ENCODE assay signal across 24 mouse cellular contexts in the genomic region with DNA sequence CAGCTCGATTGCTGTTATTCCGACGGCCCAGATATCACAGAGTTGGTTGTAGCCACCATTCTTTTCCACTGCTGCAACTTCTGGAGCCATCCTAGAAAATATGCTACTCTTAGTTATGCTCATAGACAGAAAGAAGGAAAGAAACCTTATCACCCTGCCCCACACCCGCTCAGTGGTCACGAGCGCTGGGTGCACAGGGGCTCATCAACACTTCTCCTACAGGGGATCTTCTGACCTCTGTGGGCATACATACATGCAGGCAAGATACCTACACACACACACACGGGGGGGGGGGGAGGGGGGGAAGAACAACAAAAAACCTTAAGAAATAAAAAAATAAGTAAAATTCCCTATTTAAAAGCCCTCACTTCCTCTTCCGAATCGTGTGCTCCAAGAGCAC. TPM values are rescaled to one million over a fixed set of nuclear protein-coding genes. Genes with fewer than 3 reads are reported as not detected.
DNase-seq lines count a peak whose midpoint lies in the region; ATAC-seq and TF ChIP-seq lines count a peak whose summit lies in the region.
"Had no signal": no experiment of that assay in that cellular context is flagged by ENCODE, and none has a peak within 500 bp of the region (broad histone marks: within the 10 kb centered on the region; RNA-seq: fewer than 3 reads in every experiment).

No protein-coding gene starts in this region.

- no peak overlapping the region for H3K4me2 ChIP-seq in liver, embryonic 11.5 days
- no peak overlapping the region for H3K4me2 ChIP-seq in liver, embryonic 16.5 days (ENCODE audit: low read depth, low read length)
- H3K4me2 ChIP-seq: embryonic facial prominence, embryonic 12.5 days; forebrain, embryonic 13.5 days; forebrain, embryonic 15.5 days had no signal

- H3K9me3 ChIP-seq in liver, embryonic 11.5 days (ENCODE audit: control insufficient read depth, low read length), result no peaks in the 10 kb centered on the region
- H3K9me3 ChIP-seq in liver, embryonic 16.5 days (replicated peaks; ENCODE audit: control insufficient read depth, low read length), result no peaks in the 10 kb centered on the region
- H3K9me3 ChIP-seq: embryonic facial prominence, embryonic 10.5 days; embryonic facial prominence, embryonic 12.5 days; forebrain, embryonic 13.5 days; forebrain, embryonic 15.5 days; G1E had no signal

- no peaks in the 10 kb centered on the region for H3K27me3 ChIP-seq in liver, embryonic 11.5 days (replicated peaks; ENCODE audit: control insufficient read depth, insufficient read depth, low read length)
- no peaks in the 10 kb centered on the region for H3K27me3 ChIP-seq in testis, adult 2 months (ENCODE audit: control insufficient read depth, insufficient read depth, low read length)
- H3K27me3 ChIP-seq in liver, embryonic 16.5 days (ENCODE audit: control insufficient read depth, insufficient read depth, low read depth, low read length), result no peaks in the 10 kb centered on the region
- H3K27me3 ChIP-seq: CH12.LX; embryonic facial prominence, embryonic 12.5 days; forebrain, embryonic 13.5 days; forebrain, embryonic 15.5 days; Patski had no signal

- peak; percentile 80 for ATAC-seq in liver, embryonic 11.5 days (replicated peaks; ENCODE audit: low FRiP score)
- peak; percentile 64; the same call in 1 of the 2 replicates for ATAC-seq in liver, embryonic 16.5 days (ENCODE audit: low read depth)
- ATAC-seq: activated CD4-positive, CD25-positive, alpha-beta regulatory T cell, adult 4 months; CD4-positive, CD25-positive, alpha-beta regulatory T cell, adult 4 months; forebrain, embryonic 13.5 days; forebrain, embryonic 15.5 days; forebrain, postnatal 0 days; Patski had no signal

- WGBS in liver, embryonic 11.5 days, result 77% methylated on average over 9 of the region's 9 CpGs
- 58% methylated on average over 9 of the region's 9 CpGs for WGBS in liver, embryonic 16.5 days (ENCODE audit: insufficient replicate concordance)

- H3K4me3 ChIP-seq in liver, embryonic 11.5 days (ENCODE audit: low read depth, low read length), result no peak overlapping the region
- H3K4me3 ChIP-seq in testis, adult 2 months (ENCODE audit: control insufficient read depth, low read depth, low read length), result peak overlapping the region; percentile 6
- H3K4me3 ChIP-seq in liver, embryonic 16.5 days (ENCODE audit: low read depth, low read length), result no peak overlapping the region
- H3K4me3 ChIP-seq: embryonic facial prominence, embryonic 10.5 days; embryonic facial prominence, embryonic 12.5 days; forebrain, embryonic 13.5 days; forebrain, embryonic 15.5 days had no signal

- no peak overlapping the region for H3K27ac ChIP-seq in liver, embryonic 11.5 days (ENCODE audit: low read depth, low read length)
- no peak overlapping the region for H3K27ac ChIP-seq in testis, adult 2 months (ENCODE audit: control insufficient read depth, insufficient read depth, low read depth, low read length)
- no peak overlapping the region for H3K27ac ChIP-seq in liver, embryonic 16.5 days (ENCODE audit: low read length)
- H3K27ac ChIP-seq: embryonic facial prominence, embryonic 10.5 days; embryonic facial prominence, embryonic 12.5 days; forebrain, embryonic 13.5 days; forebrain, embryonic 15.5 days had no signal

- no peak for TF ChIP-seq CTCF in testis, adult 2 months (IDR thresholded peaks at IDR 0.05; ENCODE audit: control insufficient read depth, insufficient read depth, insufficient replicate concordance, low read depth, low read length)

- TF ChIP-seq POLR2A in testis, adult 2 months (IDR thresholded peaks at IDR 0.05; ENCODE audit: control insufficient read depth, low read depth, low read length), result no peak

- peak; percentile 29 for DNase-seq in liver, embryonic 11.5 days (ENCODE audit: low spot score)
- no peak for DNase-seq in liver
- no peak for DNase-seq in testis, postnatal 10 days (ENCODE audit: low spot score)
- no peak for DNase-seq in layer of hippocampus, adult 8-10 months (ENCODE audit: low spot score in 2 of 2)
- DNase-seq: adrenal gland, adult 8-10 months; adrenal gland, postnatal 14 days; adrenal gland, postnatal 36 days; B cell, adult 2 months; cerebellum, adult 11-12 months; cerebellum, adult 2 months; cerebellum, postnatal 10 days; cerebellum, postnatal 25 days; forebrain, postnatal 0 days had no signal

- no peaks in the 10 kb centered on the region for H3K4me1 ChIP-seq in liver, embryonic 11.5 days (replicated peaks; ENCODE audit: control insufficient read depth, insufficient read depth, low read length)
- H3K4me1 ChIP-seq in testis, adult 2 months (ENCODE audit: control insufficient read depth, insufficient read depth, low read length), result no peaks in the 10 kb centered on the region
- no peaks in the 10 kb centered on the region; the same call in 1 of the 2 replicates for H3K4me1 ChIP-seq in liver, embryonic 16.5 days (ENCODE audit: control insufficient read depth, low read depth, low read length)
- H3K4me1 ChIP-seq: embryonic facial prominence, embryonic 10.5 days; embryonic facial prominence, embryonic 12.5 days had no signal

- peaks cover 13% of the 10 kb centered on the region; the same call in 1 of the 2 replicates for H3K36me3 ChIP-seq in liver, embryonic 11.5 days (ENCODE audit: control insufficient read depth, insufficient read depth, low read length)
- H3K36me3 ChIP-seq in testis, adult 2 months (ENCODE audit: control insufficient read depth, insufficient read depth, low read length), result peaks cover 3% of the 10 kb centered on the region
- H3K36me3 ChIP-seq in liver, embryonic 16.5 days (ENCODE audit: control insufficient read depth, insufficient read depth), result peaks cover 50% of the 10 kb centered on the region

- H3K9ac ChIP-seq in liver, embryonic 11.5 days (ENCODE audit: low read depth, low read length), result no peak overlapping the region
- no peak overlapping the region for H3K9ac ChIP-seq in liver, embryonic 16.5 days (ENCODE audit: low read depth, low read length)
- H3K9ac ChIP-seq: embryonic facial prominence, embryonic 12.5 days; forebrain, embryonic 13.5 days; forebrain, embryonic 15.5 days; forebrain, postnatal 0 days had no signal

RNA-seq across cellular contexts. Expression of a gene that starts 46.7 kb away (rescaled TPM):
- polyA plus RNA-seq in liver, embryonic 11.5 days (2014; fragmentation: Nextera tagmentation; extraction: Ambion mirVana), result 1.0 and 1.5 TPM in 2 replicates
- polyA plus RNA-seq in testis, adult 2 months (2012; rRNA removed), result 49.1 and 54.4 TPM in 2 replicates
- 1.4 TPM in 2 replicates for polyA plus RNA-seq in liver, embryonic 16.5 days (2015; fragmentation: Nextera tagmentation; extraction: Ambion mirVana)
- total RNA-seq in layer of hippocampus, adult 8-10 months (2022), result 100 to 1,000 TPM; 177 to 196 (median 191) TPM

RNA-seq across cellular contexts. Expression of a gene that starts 47.3 kb away (rescaled TPM):
- 21.5 and 26.8 TPM in 2 replicates for polyA plus RNA-seq in liver, embryonic 11.5 days (2014; fragmentation: Nextera tagmentation; extraction: Ambion mirVana)
- 5.1 and 5.6 TPM in 2 replicates for polyA plus RNA-seq in testis, adult 2 months (2012; rRNA removed)
- 23.8 and 24.6 TPM in 2 replicates for polyA plus RNA-seq in liver, embryonic 16.5 days (2015; fragmentation: Nextera tagmentation; extraction: Ambion mirVana)
- 10 to 100 TPM; 42.6 to 49.5 (median 48.4) TPM for total RNA-seq in layer of hippocampus, adult 8-10 months (2022)

RNA-seq across cellular contexts. Expression of a gene that starts 54.7 kb away (rescaled TPM):
- 0.21 and 0.52 TPM in 2 replicates for polyA plus RNA-seq in liver, embryonic 11.5 days (2014; fragmentation: Nextera tagmentation; extraction: Ambion mirVana)
- 7.9 and 8.2 TPM in 2 replicates for polyA plus RNA-seq in testis, adult 2 months (2012; rRNA removed)
- 1.7 TPM in 2 replicates for polyA plus RNA-seq in liver, embryonic 16.5 days (2015; fragmentation: Nextera tagmentation; extraction: Ambion mirVana)
- 10 to 100 TPM; 20.1 to 27.1 (median 24.5) TPM for total RNA-seq in layer of hippocampus, adult 8-10 months (2022)
- total RNA-seq: CH12.LX, G1E had no signal
- polyA plus RNA-seq: activated CD4-positive, CD25-positive, alpha-beta regulatory T cell, adult 4 months; CD4-positive, CD25-positive, alpha-beta regulatory T cell, adult 4 months; G1E had no signal

Comparison
In these comparisons a context has a peak if more than half of its experiments do, and no peak if none do; other contexts are left out.
1. RNA of a gene that starts 46.7 kb away (polyA plus RNA-seq): 49.1 to 54.4 TPM in testis, adult 2 months; 1.0 to 1.5 TPM in liver, embryonic 11.5 days and 1.4 TPM in liver, embryonic 16.5 days; every median in the first group is over 10 times any median in the second.